In the genomic region with DNA sequence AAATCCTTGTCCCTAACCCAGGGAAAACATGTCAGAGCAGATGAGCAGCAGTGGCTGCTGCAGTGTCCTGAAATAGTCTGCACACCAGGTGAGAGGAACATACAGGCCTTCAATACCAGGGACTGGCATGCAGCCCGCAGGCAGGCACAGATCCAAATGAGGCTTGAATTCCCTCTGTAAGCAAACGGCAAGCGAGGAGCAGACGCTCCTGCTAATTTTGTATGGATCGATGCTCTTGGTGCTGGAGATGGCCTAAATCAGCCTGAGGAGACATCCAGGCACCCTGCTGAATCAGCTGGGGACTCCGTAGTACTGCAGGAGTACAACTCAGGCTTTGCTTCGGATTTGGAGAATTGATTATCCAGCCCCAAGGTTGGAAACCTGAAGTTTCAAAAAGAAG, we compare ENCODE assay signal across 8 mouse cellular contexts.
DNase-seq lines count a peak whose midpoint lies in the region; ATAC-seq lines count a peak whose summit lies in the region.

No protein-coding gene starts in this region.

- DNase-seq in adrenal gland, adult (ENCODE audit: inconsistent age in 2 of 2, low spot score in 1 of 2) = peak; percentile 28 to 67
- DNase-seq in adrenal gland, postnatal 4 days (ENCODE audit: low spot score in 2 of 2) = no peak
- peak; percentile 41 for DNase-seq in midbrain, embryonic 14.5 days
- no peak for DNase-seq in midbrain, embryonic 11.5 days (ENCODE audit: low spot score, missing footprints)
- DNase-seq in retina, postnatal 7 days (ENCODE audit: low read depth, low spot score) = peak; percentile 13
- no peak for DNase-seq in B cell, adult 2 months
- no peak for DNase-seq in embryo, embryonic 9.5 days (ENCODE audit: extremely low spot score)

- H3K4me1 ChIP-seq in midbrain, embryonic 14.5 days (ENCODE audit: control insufficient read depth, insufficient read depth, low read length) = no peaks in the 10 kb centered on the region
- no peaks in the 10 kb centered on the region for H3K4me1 ChIP-seq in midbrain, embryonic 11.5 days (ENCODE audit: control insufficient read depth, insufficient read depth, low read length)
- no peaks in the 10 kb centered on the region for H3K4me1 ChIP-seq in hindbrain, embryonic 16.5 days (ENCODE audit: control insufficient read depth, insufficient read depth, low read depth, low read length)

- no peak for ATAC-seq in midbrain, embryonic 14.5 days (ENCODE audit: low FRiP score, low TSS enrichment)
- no peak for ATAC-seq in midbrain, embryonic 11.5 days (ENCODE audit: low FRiP score)
- peak; percentile 65 for ATAC-seq in hindbrain, embryonic 16.5 days

- no peak overlapping the region for H3K4me2 ChIP-seq in midbrain, embryonic 14.5 days (ENCODE audit: low read length)
- no peak overlapping the region for H3K4me2 ChIP-seq in midbrain, embryonic 11.5 days
- no peak overlapping the region for H3K4me2 ChIP-seq in hindbrain, embryonic 16.5 days (ENCODE audit: low read length)

- H3K4me3 ChIP-seq in midbrain, embryonic 14.5 days (replicated peaks; ENCODE audit: low read depth, low read length) = no peak overlapping the region
- no peak overlapping the region for H3K4me3 ChIP-seq in midbrain, embryonic 11.5 days (ENCODE audit: low read depth, low read length)
- no peak overlapping the region for H3K4me3 ChIP-seq in hindbrain, embryonic 16.5 days (ENCODE audit: low read length)

- no peaks in the 10 kb centered on the region for H3K9me3 ChIP-seq in midbrain, embryonic 14.5 days (ENCODE audit: control insufficient read depth, low read length)
- no peaks in the 10 kb centered on the region for H3K9me3 ChIP-seq in midbrain, embryonic 11.5 days (ENCODE audit: control insufficient read depth, low read length)
- H3K9me3 ChIP-seq in hindbrain, embryonic 16.5 days (ENCODE audit: control insufficient read depth, low read length) = no peaks in the 10 kb centered on the region

- no peak overlapping the region for H3K27ac ChIP-seq in midbrain, embryonic 14.5 days (replicated peaks; ENCODE audit: low read depth, low read length)
- H3K27ac ChIP-seq in midbrain, embryonic 11.5 days (ENCODE audit: low read depth, low read length) = no peak overlapping the region
- H3K27ac ChIP-seq in hindbrain, embryonic 16.5 days (ENCODE audit: low read depth, low read length) = no peak overlapping the region

- WGBS in midbrain, embryonic 14.5 days = 70% methylated on average over 7 of the region's 7 CpGs
- 73% methylated on average over 7 of the region's 7 CpGs for WGBS in midbrain, embryonic 11.5 days
- 32% methylated on average over 7 of the region's 7 CpGs for WGBS in hindbrain, embryonic 16.5 days

- no peaks in the 10 kb centered on the region for H3K27me3 ChIP-seq in midbrain, embryonic 14.5 days (ENCODE audit: control insufficient read depth, insufficient read depth, low read length)
- H3K27me3 ChIP-seq in midbrain, embryonic 11.5 days (ENCODE audit: control insufficient read depth, insufficient read depth, low read length) = no peaks in the 10 kb centered on the region
- no peaks in the 10 kb centered on the region for H3K27me3 ChIP-seq in hindbrain, embryonic 16.5 days (replicated peaks; ENCODE audit: control insufficient read depth, insufficient read depth, low read length)

- H3K9ac ChIP-seq in midbrain, embryonic 14.5 days (replicated peaks; ENCODE audit: low read length) = no peak overlapping the region
- no peak overlapping the region for H3K9ac ChIP-seq in midbrain, embryonic 11.5 days (ENCODE audit: low read length)
- no peak overlapping the region for H3K9ac ChIP-seq in hindbrain, embryonic 16.5 days (ENCODE audit: low read depth, low read length)

- H3K36me3 ChIP-seq in midbrain, embryonic 14.5 days (ENCODE audit: control insufficient read depth, insufficient read depth, low read length) = no peaks in the 10 kb centered on the region
- H3K36me3 ChIP-seq in midbrain, embryonic 11.5 days (ENCODE audit: control insufficient read depth, insufficient read depth, low read length) = no peaks in the 10 kb centered on the region
- H3K36me3 ChIP-seq in hindbrain, embryonic 16.5 days (ENCODE audit: control insufficient read depth, insufficient read depth, low read length) = no peaks in the 10 kb centered on the region

Comparison
In these comparisons a context has a peak if more than half of its experiments do, and no peak if none do; other contexts are left out.
1. DNase-seq: peak in adrenal gland, adult (2 of 2), midbrain, embryonic 14.5 days (single experiment) and retina, postnatal 7 days (single experiment); none in adrenal gland, postnatal 4 days (0 of 2), midbrain, embryonic 11.5 days (single experiment), B cell, adult 2 months (0 of 2) and embryo, embryonic 9.5 days (single experiment).